Mouse (Mus musculus) embryonic facial prominence, embryonic 15.5 days (tissue): ENCODE measurements around the gene Pdcd6ip. TPM values are rescaled to one million over a fixed set of nuclear protein-coding genes. Genes with fewer than 3 reads are reported as not detected.

ENCODE experiments used
- ATAC-seq: fragments of 200-750 bp; cut with Nextera tagmentation; 2 replicates; pipeline ENCODE4 v1.8.0; 2017; ENCODE audit warnings: low read depth, moderate TSS enrichment; ENCODE audit not compliant: insufficient number of reproducible peaks, low FRiP score, low TSS enrichment
- H3K27ac ChIP-seq: fragments of 300-500 bp; sonication (generic); replicated peaks from 2 replicates; pipeline ENCODE4 v1.5.1; 2015; ENCODE audit warnings: mild to moderate bottlenecking, inconsistent platforms
- H3K27me3 ChIP-seq: fragments of 300-500 bp; sonication (generic); 2 replicates; pipeline ENCODE4 v1.6.1; 2015; ENCODE audit warnings: inconsistent platforms
- H3K36me3 ChIP-seq: fragments of 300-500 bp; sonication (generic); 2 replicates; pipeline ENCODE4 v1.6.1; 2015; ENCODE audit warnings: mild to moderate bottlenecking, inconsistent platforms
- H3K4me1 ChIP-seq: fragments of 300-500 bp; sonication (generic); 2 replicates; pipeline ENCODE4 v1.6.1; 2015; ENCODE audit warnings: inconsistent platforms
- H3K4me2 ChIP-seq: fragments of 300-500 bp; sonication (generic); replicated peaks from 2 replicates; pipeline ENCODE4 v1.6.1; 2015; ENCODE audit warnings: mild to moderate bottlenecking, inconsistent platforms
- H3K4me3 ChIP-seq: fragments of 300-500 bp; sonication (generic); replicated peaks from 2 replicates; pipeline ENCODE4 v1.5.1; 2015; ENCODE audit warnings: mild to moderate bottlenecking, inconsistent platforms
- H3K9ac ChIP-seq: fragments of 300-500 bp; sonication (generic); 2 replicates; pipeline ENCODE4 v1.6.1; 2015; ENCODE audit warnings: inconsistent platforms
- H3K9me3 ChIP-seq: fragments of 300-500 bp; sonication (generic); replicated peaks from 2 replicates; pipeline ENCODE4 v1.6.1; 2016; ENCODE audit warnings: inconsistent platforms
- WGBS: fragments of 180-500 bp; shearing (Covaris S2); methylation state at CpG from one replicate; pipeline ENCODE4 v1.1.7; 2015; 5-methylcytosine and 5-hydroxymethylcytosine counted together
- polyA plus RNA-seq: library from polyadenylated mRNA; unstranded; fragments of >200 nt; fragmentation: Nextera tagmentation; extraction: Ambion mirVana; gene quantifications from 2 replicates; pipeline ENCODE4 v1.2.1, GENCODE M21; 2015

Gene Pdcd6ip
- polyA plus RNA-seq = 73.5 and 73.9 TPM in 2 replicates

GRCm38 (mm10) chr9:113707481-113708360 lies at the start of gene Pdcd6ip:
Gene Pdcd6ip, minus strand, starts transcription at chr9:113708259.
- ATAC-seq = peak; percentile 85
- WGBS = under 1% methylated on average over 77 of the region's 77 CpGs
- peak within 1 kb of the TSS; percentile 95 for H3K4me3 ChIP-seq

GRCm38 (mm10) chr9:113755888-113756719 lies 48.0 kb upstream of the Pdcd6ip start:
- H3K9ac ChIP-seq = no peak overlapping the region
- H3K4me1 ChIP-seq = no peaks in the 10 kb centered on the region
- H3K27me3 ChIP-seq = no peaks in the 10 kb centered on the region
- H3K4me3 ChIP-seq = no peak overlapping the region
- no peak overlapping the region for H3K27ac ChIP-seq
- no peak for ATAC-seq
- H3K9me3 ChIP-seq = no peaks in the 10 kb centered on the region; the same call in 1 of the 2 replicates
- H3K36me3 ChIP-seq = peaks cover 10% of the 10 kb centered on the region; the same call in 1 of the 2 replicates
- WGBS = 90% methylated on average over 15 of the region's 15 CpGs
- H3K4me2 ChIP-seq = no peak overlapping the region

More at GRCm38 (mm10) chr9:113707481-113708360, at the start of gene Pdcd6ip:
- peak within 1 kb of the TSS; percentile 88 for H3K9ac ChIP-seq
- H3K27me3 ChIP-seq = no peaks in the 10 kb centered on the region
- no peaks in the 10 kb centered on the region for H3K36me3 ChIP-seq
- no peaks in the 10 kb centered on the region for H3K9me3 ChIP-seq
- peak within 1 kb of the TSS; percentile 92 for H3K27ac ChIP-seq
- peaks cover 20% of the 10 kb centered on the region for H3K4me1 ChIP-seq
- H3K4me2 ChIP-seq = peak within 1 kb of the TSS; percentile 62

- H3K9me3 ChIP-seq = no peaks in the 10 kb centered on the region
- no peaks in the 10 kb centered on the region for H3K27me3 ChIP-seq
- no peak overlapping the region for H3K4me3 ChIP-seq
- ATAC-seq = no peak
- no peak overlapping the region for H3K27ac ChIP-seq
- H3K4me1 ChIP-seq = no peaks in the 10 kb centered on the region
- no peak overlapping the region for H3K9ac ChIP-seq
- H3K4me2 ChIP-seq = no peak overlapping the region
- 66% methylated on average over 7 of the region's 7 CpGs for WGBS
- no peaks in the 10 kb centered on the region for H3K36me3 ChIP-seq
Measured at GRCm38 (mm10) chr9:113749356-113749755, 41.3 kb upstream of the Pdcd6ip start.

- ATAC-seq = no peak
- Histone ChIP-seq H3K4me2 (no peak overlapping the region), H3K27ac (no peak overlapping the region), H3K4me3 (no peak overlapping the region), H3K9me3 (no peaks in the 10 kb centered on the region), H3K9ac (no peak overlapping the region), H3K4me1 (peaks cover 15% of the 10 kb centered on the region), H3K27me3 (no peaks in the 10 kb centered on the region), H3K36me3 (no peaks in the 10 kb centered on the region)
- WGBS = 48% methylated on average over 3 of the region's 3 CpGs
Measured at GRCm38 (mm10) chr9:113743291-113743690, 35.2 kb upstream of the Pdcd6ip start.

GRCm38 (mm10) chr9:113742361-113742794 lies 34.3 kb upstream of the Pdcd6ip start:
- Histone ChIP-seq H3K4me1 (peaks cover 15% of the 10 kb centered on the region), H3K4me3 (peak overlapping the region; percentile 80), H3K9ac (peak overlapping the region; percentile 83), H3K4me2 (peak overlapping the region; percentile 94), H3K9me3 (no peaks in the 10 kb centered on the region), H3K27ac (peak overlapping the region; percentile 89; the same call in 1 of the 2 replicates), H3K27me3 (no peaks in the 10 kb centered on the region), H3K36me3 (no peaks in the 10 kb centered on the region)
- ATAC-seq = no peak
- 1% methylated on average over 17 of the region's 17 CpGs for WGBS

GRCm38 (mm10) chr9:113741637-113742137 lies 33.6 kb upstream of the Pdcd6ip start:
- Histone ChIP-seq H3K4me3 (peak overlapping the region; percentile 80), H3K4me1 (peaks cover 15% of the 10 kb centered on the region), H3K36me3 (no peaks in the 10 kb centered on the region), H3K9me3 (no peaks in the 10 kb centered on the region), H3K27ac (peak overlapping the region; percentile 89), H3K27me3 (no peaks in the 10 kb centered on the region), H3K4me2 (peak overlapping the region; percentile 94), H3K9ac (peak overlapping the region; percentile 83)
- peak; percentile 72 for ATAC-seq
- WGBS = under 1% methylated on average over 64 of the region's 64 CpGs

- peaks cover 15% of the 10 kb centered on the region for H3K4me1 ChIP-seq
- H3K27me3 ChIP-seq = no peaks in the 10 kb centered on the region
- ATAC-seq = peak; percentile 94
- under 1% methylated on average over 63 of the region's 63 CpGs for WGBS
- no peaks in the 10 kb centered on the region for H3K36me3 ChIP-seq
- H3K4me3 ChIP-seq = peak within 1 kb of the TSS; percentile 80
- no peaks in the 10 kb centered on the region for H3K9me3 ChIP-seq
- H3K4me2 ChIP-seq = peak within 1 kb of the TSS; percentile 94
- peak within 1 kb of the TSS; percentile 89 for H3K27ac ChIP-seq
- H3K9ac ChIP-seq = peak within 1 kb of the TSS; percentile 83
Measured at GRCm38 (mm10) chr9:113741108-113741636, 33.1 kb upstream of the Pdcd6ip start, which contains the start of gene Clasp2. Gene Clasp2, plus strand, starts transcription at chr9:113741473.

GRCm38 (mm10) chr9:113738941-113739340 lies 30.9 kb upstream of the Pdcd6ip start:
- Histone ChIP-seq H3K9ac (no peak overlapping the region), H3K4me1 (peaks cover 15% of the 10 kb centered on the region), H3K4me2 (no peak overlapping the region), H3K27me3 (no peaks in the 10 kb centered on the region), H3K36me3 (no peaks in the 10 kb centered on the region), H3K4me3 (no peak overlapping the region), H3K9me3 (no peaks in the 10 kb centered on the region), H3K27ac (no peak overlapping the region)
- no peak for ATAC-seq
- 72% methylated on average over 6 of the region's 6 CpGs for WGBS

GRCm38 (mm10) chr9:113738021-113738420 lies 30.0 kb upstream of the Pdcd6ip start:
- Histone ChIP-seq H3K4me1 (peaks cover 15% of the 10 kb centered on the region), H3K27me3 (no peaks in the 10 kb centered on the region), H3K4me2 (no peak overlapping the region), H3K27ac (no peak overlapping the region), H3K9me3 (no peaks in the 10 kb centered on the region), H3K4me3 (no peak overlapping the region), H3K36me3 (no peaks in the 10 kb centered on the region), H3K9ac (no peak overlapping the region)
- 60% methylated on average over 9 of the region's 9 CpGs for WGBS
- ATAC-seq = no peak

GRCm38 (mm10) chr9:113735920-113736319 lies 27.9 kb upstream of the Pdcd6ip start:
- Histone ChIP-seq H3K27ac (no peak overlapping the region), H3K4me1 (peaks cover 12% of the 10 kb centered on the region), H3K9me3 (no peaks in the 10 kb centered on the region), H3K9ac (no peak overlapping the region), H3K4me2 (no peak overlapping the region), H3K4me3 (no peak overlapping the region), H3K36me3 (no peaks in the 10 kb centered on the region), H3K27me3 (no peaks in the 10 kb centered on the region)
- no peak for ATAC-seq
